Mouse (Mus musculus): Measurements from ENCODE around the gene Atp8a2.
"Not testable (repeated sequence)": the region's sequence is repeated elsewhere in the genome, so short reads cannot be mapped to it uniquely, and the experiment has no call there.

The Atp8a2 gene

GRCm38 (mm10) chr14:59633295-59633898 is 563.6 kb downstream of the Atp8a2 start:
- DNase-seq = no peak

- no peak for DNase-seq
Measured at GRCm38 (mm10) chr14:59632067-59632466, 564.9 kb downstream of the Atp8a2 start.

DNA sequence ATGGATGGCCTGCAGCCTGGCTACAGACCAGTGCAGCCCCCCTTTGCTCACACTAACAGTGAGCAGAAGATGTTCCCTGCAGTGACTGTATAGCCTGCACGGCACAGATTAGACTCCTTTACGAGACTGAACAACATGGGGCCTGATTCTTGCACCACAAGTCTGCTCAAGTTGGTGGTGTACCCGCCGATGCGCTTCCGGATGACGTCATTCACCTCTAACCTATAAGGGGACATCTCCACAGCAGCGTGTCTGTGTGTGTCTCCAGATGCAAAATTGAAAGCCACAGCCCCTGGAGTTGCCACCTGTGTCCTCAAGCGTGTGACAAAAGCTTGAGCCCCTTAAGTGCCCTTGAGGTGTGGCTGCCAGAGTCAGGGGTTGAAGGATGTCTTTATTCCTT is 566.9 kb downstream of the Atp8a2 start:
- no peak for DNase-seq

- DNase-seq = peak; percentile 39 to 42
Measured at GRCm38 (mm10) chr14:59629308-59629707, 567.7 kb downstream of the Atp8a2 start.

DNA sequence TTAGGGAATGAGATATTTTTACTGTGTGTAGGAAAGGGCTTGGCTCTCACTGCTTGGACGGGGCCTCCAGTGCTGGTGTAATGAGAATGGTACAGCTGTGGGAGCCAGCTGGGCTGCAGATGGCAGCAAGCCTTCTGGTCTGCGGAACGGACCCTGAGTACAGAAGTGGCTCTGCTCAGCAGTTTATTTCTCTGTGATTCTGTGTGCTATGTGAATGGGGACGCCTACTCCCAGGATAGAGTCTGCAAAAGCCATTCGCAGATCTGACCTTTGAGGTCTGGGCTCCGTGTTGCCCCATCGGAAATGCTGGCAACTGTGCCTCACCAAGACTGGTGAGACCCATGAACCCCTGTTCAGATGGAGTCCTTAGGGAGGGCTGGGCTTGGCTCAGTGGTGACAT is 569.2 kb downstream of the Atp8a2 start:
- DNase-seq = peak; percentile 47 to 59

- DNase-seq = peak in 1 of 2 experiments; percentile 39
Measured at GRCm38 (mm10) chr14:59627142-59627680, 569.8 kb downstream of the Atp8a2 start.

DNA sequence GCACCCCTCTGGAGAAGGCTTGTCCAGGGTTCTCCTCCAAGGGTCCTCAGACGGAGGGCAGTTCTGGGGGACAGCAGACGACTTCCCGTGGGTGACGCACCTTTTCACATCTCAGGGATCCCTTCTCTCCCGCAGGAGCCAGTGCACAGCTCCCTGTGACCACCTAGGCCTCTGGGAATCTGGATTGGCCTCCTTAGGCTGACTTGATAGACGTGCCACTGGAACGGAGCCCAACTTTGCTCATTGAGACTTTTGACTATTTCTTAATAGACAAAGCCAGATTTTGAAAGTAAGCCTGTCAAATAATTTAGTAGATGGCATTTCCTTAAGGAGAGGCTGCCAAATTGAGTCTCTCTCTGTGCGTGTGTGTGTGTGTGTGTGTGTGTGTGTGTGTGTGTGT is 570.3 kb downstream of the Atp8a2 start:
- peak; percentile 54 to 57 for DNase-seq

DNA sequence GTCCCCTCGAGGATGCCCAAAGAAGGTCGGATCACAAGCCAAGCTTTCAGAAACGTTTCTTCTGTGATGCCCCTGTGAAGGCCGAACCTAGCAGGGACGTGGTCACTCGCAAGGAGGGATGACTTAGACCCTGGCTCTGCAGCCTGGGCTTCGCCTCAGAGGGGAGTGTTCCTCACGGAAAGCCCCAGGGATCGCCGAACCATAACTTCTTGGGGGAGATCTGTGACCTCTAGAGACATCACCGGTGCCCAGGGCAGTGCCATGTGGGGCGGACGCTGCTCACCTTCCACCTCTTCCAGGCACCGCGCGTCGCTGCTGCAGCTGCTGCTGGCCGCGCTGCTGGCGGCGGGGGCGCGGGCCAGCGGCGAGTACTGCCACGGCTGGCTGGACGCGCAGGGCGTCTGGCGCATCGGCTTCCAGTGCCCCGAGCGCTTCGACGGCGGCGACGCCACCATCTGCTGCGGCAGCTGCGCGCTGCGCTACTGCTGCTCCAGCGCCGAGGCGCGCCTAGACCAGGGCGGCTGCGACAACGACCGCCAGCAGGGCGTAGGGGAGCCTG is 571.1 kb downstream of the Atp8a2 start:
- peak; percentile 67 to 81 for DNase-seq

DNA sequence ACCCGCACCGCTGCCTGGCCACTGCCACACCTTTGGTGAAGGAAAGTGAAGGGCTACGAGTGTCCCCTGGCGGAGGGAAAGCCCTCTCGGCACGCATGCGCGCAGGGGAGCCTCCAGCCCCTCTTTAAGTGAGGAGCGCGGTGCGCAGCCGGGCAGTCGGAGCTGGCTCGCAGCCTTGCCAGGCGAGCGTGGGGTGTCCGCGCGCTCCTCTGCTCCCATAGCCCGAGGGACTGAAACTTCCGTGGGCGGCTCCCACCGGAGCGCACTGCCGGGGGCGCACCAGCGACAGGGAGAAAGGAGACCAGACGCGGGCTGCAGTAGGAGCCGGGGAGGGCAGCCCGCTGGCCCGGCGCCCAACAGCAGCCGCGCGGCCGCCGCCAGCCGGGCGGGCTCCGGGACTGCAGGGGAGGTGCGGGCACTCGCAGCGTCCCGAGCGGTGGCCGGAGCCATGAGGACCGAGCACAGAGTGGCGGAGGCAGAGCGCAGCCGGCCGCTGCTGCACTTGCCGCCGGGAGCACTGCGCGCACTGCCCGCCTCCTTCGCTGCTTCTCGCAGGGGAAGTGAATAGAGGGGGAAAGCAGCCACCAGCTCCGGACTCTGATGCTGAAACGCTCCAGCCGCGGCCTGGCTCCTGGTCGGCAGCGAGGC is 571.7 kb downstream of the Atp8a2 start, which contains the start of gene Shisa2:
Shisa2 (plus strand) TSS at position 151 of the 648 bp plus-strand sequence.
- peak; percentile 89 to 93 for DNase-seq

DNA sequence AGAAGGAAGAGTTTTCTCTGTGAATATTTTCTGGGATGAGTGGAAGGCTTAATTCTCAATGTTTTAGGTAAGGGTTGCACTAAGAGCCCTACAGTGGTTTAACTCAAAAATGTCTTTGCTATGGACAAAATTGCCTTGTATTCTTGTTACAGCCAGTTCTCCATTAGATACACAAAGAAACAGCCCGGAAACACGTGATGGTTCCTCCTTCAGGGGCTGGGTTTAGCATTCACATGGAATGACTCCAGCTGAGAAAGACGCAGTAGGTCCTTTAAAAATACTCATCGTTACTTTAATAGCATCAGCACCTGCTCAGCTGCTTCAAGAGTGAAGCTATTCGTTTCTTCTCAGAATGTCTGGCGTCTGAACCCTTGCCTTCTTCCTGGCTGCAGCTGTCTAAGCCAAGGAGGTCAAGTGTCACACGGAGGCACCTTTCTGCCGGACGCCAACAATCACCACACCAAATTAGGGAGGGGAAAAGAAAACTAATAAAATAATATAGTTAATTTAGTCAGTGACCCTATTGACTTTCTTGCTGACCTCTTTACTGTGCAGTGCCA is 572.6 kb downstream of the Atp8a2 start:
- DNase-seq = no peak

GRCm38 (mm10) chr14:59616802-59617201 is 580.2 kb downstream of the Atp8a2 start:
- DNase-seq = no peak

GRCm38 (mm10) chr14:59614149-59614548 is 582.8 kb downstream of the Atp8a2 start:
- not testable (repeated sequence) for DNase-seq

- peak; percentile 89 to 91 for DNase-seq
Measured at GRCm38 (mm10) chr14:59612920-59613625, 583.9 kb downstream of the Atp8a2 start.

DNA sequence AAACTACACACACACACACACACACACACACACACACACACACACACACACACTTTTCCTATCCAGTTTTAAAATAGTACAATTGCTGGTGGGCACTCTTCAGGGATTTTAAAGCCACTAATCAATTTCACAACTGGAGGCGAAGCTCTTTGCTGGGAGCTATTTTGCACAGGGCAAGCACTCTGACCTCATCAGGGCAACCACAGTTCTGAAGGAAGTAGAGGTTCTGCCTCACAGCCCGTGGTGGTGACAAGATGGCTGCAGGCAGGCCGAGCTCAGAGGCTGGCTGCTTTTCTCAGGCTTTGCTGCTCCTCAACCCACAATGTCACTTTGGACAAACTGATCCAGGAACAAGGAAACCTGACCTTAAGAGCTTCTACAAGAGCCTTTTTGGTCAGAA is 590.0 kb downstream of the Atp8a2 start:
- DNase-seq = no peak

GRCm38 (mm10) chr14:59605671-59606353 is 591.2 kb downstream of the Atp8a2 start:
- DNase-seq = peak; percentile 87 to 88

DNA sequence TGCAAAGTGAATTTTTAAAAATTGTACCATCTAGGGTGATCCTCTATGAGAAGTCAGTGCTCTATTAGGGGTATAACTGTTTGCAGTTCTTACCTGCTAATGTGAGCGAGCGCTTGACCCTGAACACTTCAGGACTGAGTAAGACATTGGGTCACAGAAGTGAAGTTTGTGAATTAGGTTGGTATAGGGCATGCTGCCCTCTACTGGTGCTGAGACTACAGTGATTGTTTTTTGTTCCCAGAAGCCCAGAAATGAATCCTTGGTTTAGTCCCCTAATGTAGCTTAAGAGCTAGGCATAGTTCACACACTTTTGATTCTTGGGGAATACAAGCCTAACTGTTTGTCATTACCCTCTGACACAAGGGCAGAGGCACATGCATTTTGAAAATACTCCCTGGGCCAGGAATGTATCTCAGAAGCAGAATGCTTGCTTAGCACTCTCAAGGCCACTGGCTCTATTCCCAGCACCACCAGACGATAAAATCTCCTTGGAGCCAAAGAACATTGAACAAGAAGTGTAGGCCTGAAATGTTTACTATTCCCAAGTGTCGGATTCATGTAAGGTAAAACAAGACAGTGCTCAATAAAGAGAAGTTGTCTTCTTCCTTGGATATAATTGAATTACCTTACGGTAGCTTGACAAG is 592.9 kb downstream of the Atp8a2 start:
- DNase-seq = peak; percentile 43

DNA sequence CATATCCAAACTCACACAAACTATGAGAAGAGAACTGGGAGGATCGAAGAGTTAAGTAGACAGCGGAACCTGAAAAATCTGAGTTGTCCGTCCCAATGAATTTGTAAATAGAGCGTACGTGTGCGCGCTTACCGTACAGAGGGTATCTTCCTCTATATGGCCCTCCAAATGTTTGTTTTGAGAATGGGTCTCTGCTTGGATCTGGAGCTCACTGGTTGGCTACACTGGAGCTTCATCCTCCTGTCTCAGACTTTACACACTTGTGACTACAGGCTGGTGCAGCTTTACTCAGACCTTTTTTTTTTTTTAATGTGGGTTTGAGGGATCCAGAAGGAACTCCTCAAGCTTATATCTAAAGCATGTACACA is 598.7 kb downstream of the Atp8a2 start:
- DNase-seq = no peak

DNA sequence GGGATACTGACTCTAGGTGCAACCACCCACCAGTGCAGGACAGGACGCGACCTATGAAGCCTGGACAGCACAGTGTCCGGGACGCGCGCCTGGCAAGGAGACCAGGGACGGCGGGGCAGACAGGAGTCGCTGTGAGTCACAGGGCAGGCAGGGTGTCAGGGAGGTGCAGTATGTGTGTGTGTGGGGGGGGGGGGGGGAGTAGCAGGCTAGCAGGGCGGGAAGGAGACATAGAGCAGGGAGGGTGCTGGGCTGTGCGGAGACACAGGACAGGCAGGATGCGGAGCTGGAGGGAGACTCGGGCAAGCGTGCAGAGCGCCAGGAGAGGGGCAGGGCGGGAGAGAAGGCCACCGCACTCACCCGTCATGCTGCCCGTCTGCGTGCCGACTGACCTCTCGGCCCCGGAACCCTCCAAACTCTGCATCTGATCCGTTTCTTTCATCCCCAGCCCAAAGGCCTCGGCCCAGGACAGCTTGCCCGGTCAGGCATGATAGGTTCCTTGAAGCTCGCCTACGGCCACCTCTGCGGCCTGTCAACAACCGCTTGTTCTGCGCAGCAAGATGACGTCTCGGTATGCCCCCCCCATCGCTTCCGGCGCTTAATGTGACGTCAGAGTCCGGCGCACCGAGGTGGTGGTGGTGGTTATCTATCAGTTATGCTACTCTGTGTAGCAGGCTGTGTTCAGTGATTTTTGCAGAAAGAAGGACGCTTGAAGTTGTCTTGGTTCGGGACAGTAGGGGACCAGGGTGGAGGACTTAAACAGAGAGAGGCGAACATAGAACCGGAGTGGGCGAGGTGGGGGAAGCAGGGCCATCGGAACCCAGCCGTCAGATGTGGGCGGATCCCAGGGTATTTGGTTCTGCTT is 599.4 kb downstream of the Atp8a2 start, which contains the start of gene Cdadc1:
Cdadc1 (minus strand) TSS at position 562 of the 862 bp plus-strand sequence.
- DNase-seq = peak; percentile 97 to 98

DNA sequence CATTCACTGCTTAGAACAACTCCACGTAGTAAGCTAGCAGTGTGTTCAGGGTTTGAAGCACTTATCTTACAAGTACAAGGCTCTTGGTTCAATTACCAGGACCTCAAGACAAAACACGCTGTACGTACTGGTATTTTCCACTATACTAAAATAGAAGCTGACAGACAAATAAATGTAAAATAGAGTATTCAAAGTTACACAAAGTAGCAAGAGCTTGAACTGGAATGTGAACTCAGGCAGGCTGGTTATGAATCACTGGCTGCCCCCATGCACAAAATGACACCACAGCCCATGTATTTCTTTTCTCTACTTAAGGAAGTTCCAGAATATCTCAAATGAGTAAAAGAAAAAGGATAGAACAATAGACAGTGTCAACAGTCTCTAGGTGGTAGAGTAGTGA is 602.0 kb downstream of the Atp8a2 start:
- DNase-seq = no peak

GRCm38 (mm10) chr14:59592593-59592992 is 604.4 kb downstream of the Atp8a2 start:
- DNase-seq = no peak

GRCm38 (mm10) chr14:59591901-59592300 is 605.1 kb downstream of the Atp8a2 start:
- DNase-seq = no peak

All from kidney, postnatal 4 days (tissue).